Mouse (Mus musculus) embryo, embryonic 9.5 days (tissue): ENCODE results near the gene Tmem39a.

Experiments used
- DNase-seq: peaks from one replicate; pipeline ENCODE4 v3.0.0-alpha.2; 2017; ENCODE audit errors: extremely low spot score

The Tmem39a gene

GRCm38 (mm10) chr16:38635833-38636390, 77.4 kb downstream of the Tmem39a start:
- no peak for DNase-seq

- peak; percentile 38 for DNase-seq
Measured at GRCm38 (mm10) chr16:38636682-38637081, 78.2 kb downstream of the Tmem39a start.

GRCm38 (mm10) chr16:38637085-38637484, 78.6 kb downstream of the Tmem39a start:
- no peak for DNase-seq
